Mouse (Mus musculus) yolk sac, embryonic 10.5 days (tissue): Measurements from ENCODE around the gene Mnat1.
"Not testable (repeated sequence)": the region's sequence is repeated elsewhere in the genome, so short reads cannot be mapped to it uniquely, and the experiment has no call there.

Experiments used
- DNase-seq: peaks from one replicate; pipeline ENCODE4 v3.0.0-alpha.2; 2017; ENCODE audit warnings: low spot score

Mnat1 gene

DNA sequence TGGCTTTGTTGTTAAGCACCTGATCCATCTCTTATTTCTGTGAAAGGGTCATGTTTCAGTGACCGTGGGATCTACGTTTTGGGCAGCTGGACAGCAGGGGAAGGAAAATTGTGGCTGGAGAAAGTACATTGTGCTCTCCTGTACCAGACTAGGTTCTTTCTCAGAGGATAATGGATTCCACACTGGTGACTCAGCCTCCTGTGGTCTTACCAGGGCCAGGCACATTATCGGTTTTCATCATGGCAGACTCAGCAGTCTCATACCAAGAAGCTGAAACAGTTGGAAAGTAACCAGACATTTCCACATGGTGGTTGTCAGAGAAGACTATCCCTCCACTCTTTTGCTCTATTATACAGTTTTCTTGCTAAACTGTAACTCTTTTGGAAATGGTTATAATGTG, 23.7 kb downstream of the Mnat1 start:
- no peak for DNase-seq

DNA sequence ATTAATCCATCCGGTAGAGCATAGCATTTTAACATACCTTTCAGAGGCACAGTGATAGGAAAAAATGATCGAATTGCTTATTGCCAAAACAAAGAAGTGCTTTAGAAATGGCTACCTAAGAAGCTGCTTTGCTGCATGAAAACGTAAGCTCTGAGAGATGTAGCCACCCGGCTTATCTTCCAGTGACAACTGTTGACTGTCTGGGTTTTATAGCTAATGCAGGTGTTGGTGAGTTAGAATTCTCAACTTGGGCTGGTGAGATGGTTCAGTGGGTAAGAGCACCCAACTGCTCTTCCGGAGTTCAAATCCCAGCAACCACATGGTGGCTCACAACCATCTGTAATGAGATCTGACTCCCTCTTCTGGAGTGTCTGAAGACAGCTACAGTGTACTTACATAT, 27.5 kb downstream of the Mnat1 start:
- not testable (repeated sequence) for DNase-seq

DNA sequence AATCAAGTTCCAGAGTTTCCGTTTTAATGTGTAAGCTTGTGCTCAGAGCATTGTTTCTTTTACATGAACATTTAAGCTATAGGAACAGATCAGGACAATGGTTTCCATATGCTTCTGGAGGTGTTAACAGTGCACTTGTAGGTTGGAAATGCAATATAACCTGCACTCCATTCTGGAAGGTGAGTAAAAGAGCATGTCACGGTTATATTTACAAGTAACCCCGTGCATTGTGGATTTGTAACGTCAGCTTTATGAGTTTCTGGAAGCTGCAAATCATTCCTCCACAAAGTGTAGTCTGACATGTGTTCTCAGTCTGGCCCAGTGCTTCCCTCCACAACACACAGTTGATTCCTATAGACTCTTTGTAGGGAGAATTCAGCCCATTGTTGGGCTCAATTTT, 30.6 kb downstream of the Mnat1 start:
- no peak for DNase-seq

DNA sequence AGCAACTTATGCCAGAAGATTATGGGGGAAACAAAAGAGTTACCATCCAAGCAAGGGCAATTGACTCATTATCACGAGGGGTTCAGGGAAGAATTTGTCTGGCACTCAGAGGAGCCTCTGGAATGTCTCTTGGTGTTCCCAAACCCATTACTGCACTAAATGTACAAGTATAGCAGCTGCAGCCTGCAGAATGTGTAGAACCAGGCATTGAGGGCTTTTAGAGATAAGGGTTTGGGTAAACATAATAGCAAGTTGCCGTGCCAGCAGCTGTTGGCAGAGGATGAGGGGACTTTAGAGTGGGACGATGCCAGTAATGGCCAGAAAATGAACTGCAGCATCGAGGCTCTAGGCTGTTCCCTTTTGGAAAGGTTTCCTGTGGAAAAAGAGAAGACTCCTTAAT, 36.8 kb downstream of the Mnat1 start:
- no peak for DNase-seq

DNA sequence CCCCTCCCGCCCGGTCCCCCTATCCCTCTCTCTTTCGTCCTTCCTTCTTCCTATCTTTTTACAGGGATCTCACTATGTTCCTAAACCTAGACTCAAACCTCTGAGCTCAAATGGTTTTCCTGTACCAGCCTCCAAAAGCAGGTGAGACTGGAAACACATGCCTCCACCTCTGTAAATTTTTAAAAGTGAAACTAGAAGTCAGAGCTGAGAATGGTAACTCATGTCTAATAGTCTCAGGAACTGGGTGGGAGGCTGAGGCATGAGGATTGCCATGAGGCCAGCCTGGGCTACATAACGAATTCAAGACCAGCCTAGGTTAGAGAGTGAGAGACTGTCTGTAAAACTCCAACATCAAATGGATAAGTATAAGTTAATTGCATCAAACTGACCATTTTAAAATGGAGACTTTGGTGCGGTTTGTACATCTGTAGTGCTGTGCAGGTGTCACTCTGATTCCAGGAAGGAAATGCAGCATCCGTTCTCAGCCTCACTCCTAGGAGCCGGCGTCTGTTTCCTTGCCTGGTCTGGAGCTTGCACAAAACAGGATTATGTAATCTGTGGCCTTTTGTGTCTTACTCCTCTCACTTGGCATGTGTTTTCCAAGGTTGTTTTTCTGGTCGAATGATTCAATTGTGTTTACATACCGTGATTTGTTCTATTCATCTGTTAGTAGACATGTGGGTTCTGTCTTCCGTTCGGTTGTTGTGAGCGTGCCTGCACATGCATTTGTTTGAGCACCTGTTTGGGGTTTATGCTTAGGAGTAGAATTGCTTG, 39.1 kb downstream of the Mnat1 start:
- no peak for DNase-seq

DNA sequence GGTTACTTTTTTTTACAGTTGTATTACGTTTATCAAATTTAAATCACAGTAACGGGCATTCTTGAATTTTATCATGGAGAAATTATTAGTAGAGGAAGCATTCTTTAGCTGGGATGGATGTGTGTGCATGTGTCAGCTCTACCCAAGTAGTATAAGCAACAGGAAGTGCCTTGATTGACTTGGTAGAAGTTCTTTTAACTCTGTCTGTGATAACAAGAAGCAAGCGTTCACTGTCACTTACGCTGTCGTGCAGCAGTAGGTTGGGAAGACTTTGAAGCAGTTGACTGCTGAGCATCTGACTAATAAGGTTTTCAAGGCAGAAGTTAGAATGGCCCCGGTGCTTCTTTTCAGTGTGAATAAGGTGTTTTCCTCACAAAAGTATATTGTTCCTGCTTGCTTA, 47.3 kb downstream of the Mnat1 start:
- DNase-seq, result no peak

DNA sequence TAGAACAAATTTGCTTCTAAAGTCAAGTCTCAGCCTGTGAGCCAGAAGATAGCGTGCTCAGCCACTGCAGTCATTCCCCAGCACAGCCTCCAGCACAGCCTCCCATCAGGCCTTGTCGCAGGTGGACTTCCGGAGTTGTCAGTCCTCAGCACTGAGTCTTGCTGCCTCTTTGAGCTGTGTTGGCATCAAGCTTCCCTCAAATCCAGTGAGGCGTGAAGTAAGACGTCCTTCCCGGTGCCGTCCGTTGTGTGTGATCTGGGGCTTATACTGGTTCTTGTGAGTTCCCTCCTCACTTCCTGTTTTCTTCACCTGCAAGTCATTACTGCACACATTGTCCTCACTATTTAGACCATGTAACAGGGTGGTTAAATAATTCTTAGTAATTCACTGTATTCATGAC, 60.4 kb downstream of the Mnat1 start:
- no peak for DNase-seq

DNA sequence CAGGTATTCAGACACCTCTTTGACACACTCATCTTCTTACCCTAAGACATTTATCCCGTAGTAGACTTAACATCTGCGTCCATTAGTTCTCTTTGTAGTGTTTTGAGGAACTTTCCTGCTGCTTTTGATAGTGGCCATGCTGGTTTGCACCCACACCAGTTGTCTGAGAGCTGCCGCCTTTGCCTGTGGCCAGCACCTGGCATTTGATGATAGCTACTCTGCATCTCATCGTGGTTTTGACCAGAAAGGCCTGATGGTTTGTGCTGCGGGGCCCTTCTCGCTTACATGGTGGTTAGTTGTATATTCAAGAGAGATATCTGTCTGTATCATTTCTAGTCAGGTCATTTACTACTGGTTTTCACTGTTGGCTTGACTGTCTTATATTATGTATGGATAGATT, 73.8 kb downstream of the Mnat1 start:
- DNase-seq, result no peak

DNA sequence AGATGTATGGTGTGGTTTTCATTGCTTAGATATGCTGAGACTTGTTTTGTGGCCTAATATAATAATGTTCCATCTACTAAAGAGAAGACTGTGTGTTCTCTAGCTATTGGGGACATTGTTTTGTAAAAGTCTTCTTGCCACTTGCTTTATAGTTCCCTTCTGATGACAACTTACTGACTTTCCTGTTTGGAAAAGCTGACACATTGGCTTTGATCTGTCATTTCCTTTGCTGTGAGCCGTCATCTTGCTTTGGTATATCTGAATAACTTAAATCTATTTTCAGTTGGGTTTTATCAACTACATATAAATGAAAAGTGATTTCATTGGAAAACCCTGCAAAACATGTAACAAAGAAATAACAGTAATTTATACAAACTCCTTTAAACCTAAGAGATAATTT, 74.9 kb downstream of the Mnat1 start:
- DNase-seq, result no peak

DNA sequence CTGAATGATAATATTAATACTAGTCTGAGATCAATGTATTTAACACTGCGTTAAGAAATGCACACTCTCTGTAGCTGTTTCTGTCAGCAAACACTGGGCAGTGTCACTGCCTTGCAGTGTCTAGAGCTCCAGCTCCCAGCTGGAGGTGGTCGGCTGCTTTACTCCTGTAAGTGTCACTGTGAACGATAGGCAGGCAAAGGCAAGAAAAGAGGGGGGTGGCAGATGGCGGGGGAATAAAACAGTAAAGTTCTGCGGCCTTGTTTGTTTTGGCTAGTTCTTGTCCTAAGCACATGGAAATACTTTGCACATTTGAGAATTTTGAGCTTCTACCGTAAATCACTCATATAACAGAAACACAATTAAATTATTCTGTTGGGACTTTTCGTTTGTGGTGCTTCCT, 75.9 kb downstream of the Mnat1 start:
- DNase-seq, result no peak

DNA sequence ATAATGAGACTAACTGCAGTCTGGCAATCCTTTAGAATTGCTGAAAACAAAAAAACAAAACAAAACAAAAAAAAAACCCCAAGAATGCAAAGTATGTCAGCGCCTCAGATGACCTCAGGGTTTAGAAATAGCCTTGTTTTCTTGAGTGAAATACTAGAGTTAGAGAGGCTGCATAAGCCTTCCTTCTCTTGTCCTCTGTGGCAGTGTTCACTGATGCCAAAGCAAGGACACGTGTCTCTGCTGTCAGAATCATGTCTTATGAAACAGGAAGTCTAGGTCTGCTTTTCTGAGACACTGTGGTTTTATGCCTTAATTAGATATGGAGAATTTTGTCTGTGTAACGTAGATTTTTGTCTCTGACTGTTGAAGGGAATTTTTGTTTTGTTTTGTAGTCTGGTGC, 78.1 kb downstream of the Mnat1 start:
- no peak for DNase-seq

DNA sequence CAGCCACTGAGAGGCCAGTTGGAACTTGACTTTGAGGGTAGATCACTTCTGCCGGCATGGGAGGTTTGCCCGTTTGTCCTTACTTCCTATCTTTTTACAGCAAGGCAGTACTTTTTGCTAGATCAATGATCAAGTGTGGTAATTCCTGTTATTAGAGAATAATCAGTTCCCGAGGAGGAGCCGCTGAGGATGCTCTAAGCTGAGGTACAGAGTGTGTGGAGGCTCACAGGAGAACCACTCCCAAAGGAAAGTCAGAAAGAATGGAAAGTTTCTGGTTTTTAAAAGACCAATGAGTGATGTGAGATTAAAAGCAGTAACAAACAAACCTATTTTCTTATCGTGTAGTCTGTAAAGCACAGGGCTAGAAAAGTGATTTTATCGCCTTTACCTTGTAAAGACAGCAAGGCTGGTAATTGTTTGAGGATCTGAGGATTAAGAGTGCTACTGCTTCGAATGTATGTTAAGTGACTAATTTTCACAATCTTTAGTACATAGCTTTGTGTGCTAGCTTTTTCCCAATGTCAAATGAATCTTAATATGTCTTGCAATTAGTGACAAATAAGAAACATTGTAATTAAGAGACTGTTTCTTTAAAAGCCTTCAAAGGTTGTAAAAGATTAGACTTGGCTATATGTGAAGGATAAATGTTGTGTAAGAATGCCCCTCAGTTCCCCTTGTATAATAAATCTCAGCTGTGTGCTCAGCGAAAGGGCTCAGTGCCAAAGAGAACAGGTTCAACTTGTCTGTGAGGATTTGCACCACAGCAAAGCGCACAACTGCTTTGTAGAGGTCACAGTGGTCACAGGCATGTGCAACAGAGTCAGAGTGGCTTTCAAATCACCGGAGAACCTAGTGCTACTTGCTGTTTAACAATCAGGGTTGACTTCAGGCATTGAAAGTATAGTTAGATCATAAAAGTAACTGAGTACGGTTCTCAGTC, 82.5 kb downstream of the Mnat1 start:
- DNase-seq, result no peak

DNA sequence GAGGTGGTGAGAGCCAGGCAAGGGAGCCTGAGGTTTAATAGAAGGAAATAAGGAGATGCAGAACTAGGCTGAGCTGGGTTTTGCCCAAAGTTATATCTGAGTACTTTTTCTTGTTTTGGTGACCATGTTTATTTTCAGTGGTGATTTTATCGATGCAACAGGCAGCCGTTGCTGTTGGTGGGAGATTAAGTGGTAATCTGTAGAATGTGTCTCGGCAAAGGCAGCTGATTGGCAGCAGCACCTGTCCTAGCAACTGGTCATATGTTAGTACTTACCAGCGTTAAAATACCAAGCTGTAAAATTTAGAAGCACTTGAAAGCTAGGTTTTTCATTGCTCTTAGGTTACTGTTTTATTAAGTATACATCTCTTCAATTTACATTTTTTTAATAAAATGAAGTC, 83.5 kb downstream of the Mnat1 start:
- no peak for DNase-seq

DNA sequence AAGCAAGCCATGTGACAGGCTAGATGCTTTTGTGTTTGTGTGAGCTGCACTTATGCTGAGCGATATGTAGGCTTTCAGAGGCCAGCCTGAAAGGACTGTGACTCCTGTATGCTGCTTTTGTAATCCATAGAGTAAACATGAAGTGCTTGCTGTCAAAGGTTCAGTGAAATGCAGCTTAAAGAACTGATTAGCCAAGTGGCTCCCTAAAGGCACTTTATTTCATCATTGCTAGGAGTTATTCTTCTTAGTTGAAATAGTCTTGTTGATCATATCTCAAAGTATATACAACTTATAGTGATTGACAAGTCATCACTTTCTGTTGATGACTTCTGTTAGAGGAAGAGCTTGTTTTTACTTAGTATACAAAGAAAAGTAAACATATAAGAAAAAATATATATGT, 83.9 kb downstream of the Mnat1 start:
- DNase-seq, result no peak

DNA sequence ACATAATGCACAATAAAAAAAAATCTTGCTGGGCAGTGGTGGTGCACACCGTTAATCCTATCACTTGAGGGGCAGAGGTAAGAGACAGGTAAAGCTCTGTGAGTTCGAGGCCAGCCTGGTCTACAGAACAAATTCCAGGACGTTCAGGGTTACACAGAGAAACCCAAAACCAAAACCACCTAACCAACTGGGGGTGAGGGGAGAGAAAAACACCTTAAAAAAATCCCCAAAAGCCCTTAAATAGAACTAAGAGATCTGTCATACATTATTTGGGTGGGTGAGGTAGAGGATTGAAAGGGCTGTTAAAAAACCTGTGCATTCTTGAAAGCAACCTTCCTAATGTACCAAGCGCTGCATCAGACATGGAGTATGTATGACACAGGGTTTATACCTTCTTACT, 85.0 kb downstream of the Mnat1 start:
- no peak for DNase-seq

DNA sequence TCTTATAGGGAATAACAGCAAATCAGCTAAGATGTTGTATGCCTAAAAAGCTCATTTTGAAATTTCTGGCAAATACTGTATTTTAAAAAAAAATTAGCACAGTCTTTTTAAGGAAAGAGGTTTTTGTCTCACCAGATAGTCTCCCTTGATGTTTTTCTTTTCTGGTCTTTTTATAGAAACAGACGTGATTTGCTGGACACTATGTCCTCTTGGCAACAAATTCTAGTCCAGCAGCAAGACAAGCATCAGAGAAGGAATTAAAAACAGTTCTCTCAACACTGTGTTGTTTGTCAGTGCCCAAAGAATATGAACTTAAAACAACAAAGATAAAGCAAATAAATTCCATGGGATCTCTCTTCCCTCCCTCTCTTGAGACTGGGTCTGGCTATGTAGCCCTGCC, 85.6 kb downstream of the Mnat1 start:
- DNase-seq, result no peak

DNA sequence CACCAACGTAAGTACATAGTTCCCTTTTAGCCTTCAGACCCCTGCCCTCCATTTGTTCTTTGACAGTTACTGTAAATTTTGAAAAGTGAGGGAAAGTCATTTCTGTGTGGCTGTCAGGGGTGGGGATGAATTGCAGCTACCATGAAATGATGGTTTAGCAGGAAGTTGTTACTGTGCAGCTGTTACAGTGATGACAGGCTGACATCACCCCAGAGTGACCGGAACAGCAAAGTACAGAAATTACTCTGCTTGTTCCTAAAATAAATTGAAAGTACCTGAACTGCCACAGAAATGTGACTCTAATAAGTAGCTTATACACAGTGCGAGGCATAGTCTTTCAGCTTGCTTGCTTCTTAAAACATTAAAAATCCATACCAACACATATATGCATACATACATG, 86.9 kb downstream of the Mnat1 start:
- no peak for DNase-seq

DNA sequence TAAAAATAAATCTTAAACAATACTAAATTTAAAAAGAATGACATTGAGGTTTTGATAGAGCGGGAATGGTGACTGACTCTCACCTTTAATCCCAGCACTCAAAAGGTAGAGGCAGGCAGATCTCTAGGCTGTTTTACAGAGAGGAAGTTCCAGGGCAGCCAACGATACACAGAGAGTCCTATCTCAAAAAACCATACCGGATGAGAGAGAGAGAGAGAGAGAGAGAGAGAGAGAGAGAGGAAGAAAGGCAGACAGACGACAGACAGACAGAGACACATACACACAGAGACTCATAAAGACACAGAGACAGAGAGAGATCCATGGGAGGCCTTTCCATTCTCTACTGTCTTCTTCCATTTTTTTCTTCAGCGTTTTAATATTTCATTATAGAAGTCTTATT, 92.3 kb downstream of the Mnat1 start:
- no peak for DNase-seq

DNA sequence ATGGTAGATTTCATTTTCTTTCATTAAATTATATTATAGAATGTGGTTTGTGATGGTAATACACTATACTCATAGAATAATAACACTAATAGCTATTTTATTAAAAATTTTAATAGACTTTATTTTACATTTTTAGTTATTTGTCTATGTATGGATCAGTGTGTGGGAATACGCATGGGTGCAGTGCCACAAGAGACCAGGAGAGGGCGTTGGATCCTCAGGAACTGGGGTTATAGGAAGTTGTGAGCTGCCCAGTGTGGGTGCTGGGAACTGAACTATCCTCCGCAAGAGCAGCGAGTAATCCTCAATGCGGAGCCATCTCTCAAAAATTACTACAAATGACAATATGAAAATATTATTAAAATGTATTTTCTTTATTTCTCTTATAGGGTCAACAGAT, 95.1 kb downstream of the Mnat1 start:
- DNase-seq, result no peak

DNA sequence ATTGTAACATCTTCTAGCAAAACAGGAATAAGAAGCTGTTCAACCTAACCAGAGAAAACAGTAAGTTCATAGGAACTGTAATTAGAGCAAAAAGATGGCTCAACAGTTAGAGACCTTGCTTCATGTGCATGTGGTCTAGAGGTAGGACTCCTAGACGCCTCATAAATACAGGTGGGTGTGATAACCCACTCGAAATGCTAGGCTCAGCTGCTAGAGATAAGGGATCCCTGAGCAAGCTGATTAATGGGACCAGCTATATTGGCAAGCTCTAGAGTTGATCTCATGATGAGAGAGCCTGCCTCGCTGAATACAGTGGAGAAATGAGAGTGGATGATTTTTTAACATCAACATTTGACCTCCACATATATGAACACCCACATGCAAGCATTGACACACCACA, 97.7 kb downstream of the Mnat1 start:
- DNase-seq, result no peak

DNA sequence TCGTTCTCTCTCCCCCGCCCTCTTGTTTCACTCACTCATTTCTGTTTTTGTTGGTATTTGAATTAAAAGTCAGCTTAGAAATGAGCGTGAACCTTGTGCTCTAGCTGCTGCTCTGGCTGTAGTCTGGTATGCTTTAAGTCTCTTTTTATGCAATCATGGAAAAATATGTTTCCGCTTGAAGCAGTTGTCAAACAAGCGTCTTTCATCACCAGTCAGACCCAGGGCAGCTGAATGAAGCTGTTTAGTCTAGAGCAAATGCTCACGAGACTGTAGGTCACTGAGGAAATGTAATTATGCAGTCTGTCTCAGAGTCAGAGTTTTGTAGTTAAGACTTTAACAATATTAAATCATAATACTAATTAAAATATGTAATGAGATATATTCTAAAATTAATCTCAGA, 100.4 kb downstream of the Mnat1 start:
- DNase-seq, result no peak

DNA sequence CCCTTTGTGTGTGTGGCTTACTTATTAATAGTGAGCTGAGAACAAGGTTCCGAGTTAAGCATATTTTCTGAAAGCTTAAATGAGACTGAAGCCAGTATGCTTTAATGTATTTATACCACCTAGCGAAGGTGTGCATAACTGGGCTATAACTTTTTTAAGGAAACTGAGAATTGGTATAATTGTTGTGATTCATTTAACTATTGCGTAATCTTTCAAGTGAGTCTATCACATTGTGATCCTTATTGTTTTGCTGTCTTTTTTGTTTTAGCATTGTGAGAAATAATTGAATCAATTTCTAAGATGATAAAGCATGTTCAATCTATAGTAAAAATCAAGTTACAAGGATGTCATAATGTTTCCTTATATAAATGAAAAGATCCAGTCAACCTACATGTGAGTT, 104.9 kb downstream of the Mnat1 start:
- DNase-seq, result no peak

DNA sequence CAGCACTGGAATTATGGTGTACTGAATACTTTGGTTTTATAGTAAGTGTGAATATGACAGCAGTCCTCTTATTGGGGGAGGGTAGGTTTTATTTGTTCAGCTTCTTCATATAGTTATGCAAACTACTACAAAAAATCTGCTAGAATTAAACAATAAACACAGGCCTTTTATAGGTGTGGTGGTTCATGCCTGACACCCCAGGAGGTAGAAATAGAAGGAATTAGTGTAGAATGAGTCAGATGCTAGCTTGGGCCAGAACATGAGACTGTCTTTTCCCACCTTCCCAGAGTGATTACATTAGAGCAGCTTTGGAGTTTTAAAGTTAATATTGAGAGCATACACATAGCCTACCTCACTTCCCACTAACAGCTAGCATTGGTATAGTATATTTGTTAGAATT, 106.7 kb downstream of the Mnat1 start:
- DNase-seq, result no peak

DNA sequence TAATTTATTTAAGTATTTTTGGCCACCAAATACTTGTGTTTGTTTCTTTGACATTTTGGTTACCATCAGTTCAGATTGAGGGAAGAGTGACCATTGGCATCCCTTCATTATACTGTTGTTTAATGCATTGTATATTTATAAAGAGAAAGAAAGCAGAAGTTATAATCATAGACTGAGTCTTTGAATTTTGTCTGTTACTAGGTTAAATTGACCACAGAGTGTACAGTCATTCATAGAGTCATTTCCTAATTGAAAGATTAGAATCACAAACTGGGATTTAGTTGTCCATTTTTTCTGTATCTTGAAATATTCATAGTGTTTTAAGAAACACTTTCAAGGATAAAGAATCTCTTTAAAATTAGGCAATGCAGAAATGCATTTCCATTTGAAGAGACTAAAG, 108.0 kb downstream of the Mnat1 start:
- no peak for DNase-seq
